Mouse (Mus musculus) cerebellum, postnatal 36 days (tissue): ENCODE results near the gene Cldn5.

Experiments used
- DNase-seq, 2 experiments: peaks; one replicate each; pipeline ENCODE4 v3.0.0; 2021 to 2022; ENCODE audit warnings: mixed read lengths in 2 of 2

The Cldn5 gene

GRCm38 (mm10) chr16:18776556-18777100 is at the start of gene Cldn5:
Cldn5 (plus strand) TSS chr16:18776847.
- no peak for DNase-seq

GRCm38 (mm10) chr16:18727536-18728499 is 48.8 kb upstream of the Cldn5 start:
- DNase-seq, result no peak

GRCm38 (mm10) chr16:18729185-18729584 is 47.5 kb upstream of the Cldn5 start:
- no peak for DNase-seq

GRCm38 (mm10) chr16:18730640-18731039 is 46.0 kb upstream of the Cldn5 start:
- DNase-seq, result no peak

GRCm38 (mm10) chr16:18733100-18733956 is 43.3 kb upstream of the Cldn5 start:
- DNase-seq, result no peak

- no peak for DNase-seq
These were observed 38.3 kb upstream of the Cldn5 start for GRCm38 (mm10) chr16:18738303-18738702.

- DNase-seq, result no peak
These were observed 30.2 kb upstream of the Cldn5 start for GRCm38 (mm10) chr16:18746268-18747122.

GRCm38 (mm10) chr16:18751101-18751500 is 25.5 kb upstream of the Cldn5 start:
- DNase-seq, result no peak

GRCm38 (mm10) chr16:18751885-18752499 is 24.7 kb upstream of the Cldn5 start:
- DNase-seq, result no peak

GRCm38 (mm10) chr16:18761734-18762133 is 14.9 kb upstream of the Cldn5 start:
- no peak for DNase-seq

GRCm38 (mm10) chr16:18762960-18763359 is 13.7 kb upstream of the Cldn5 start:
- no peak for DNase-seq

- no peak for DNase-seq
These were observed 10.3 kb upstream of the Cldn5 start for GRCm38 (mm10) chr16:18766390-18766789.

- no peak for DNase-seq
These were observed 7.1 kb upstream of the Cldn5 start for GRCm38 (mm10) chr16:18769501-18769900.

- DNase-seq, result no peak
These were observed 2.7 kb upstream of the Cldn5 start for GRCm38 (mm10) chr16:18773936-18774335.

- no peak for DNase-seq
These were observed 759 bp upstream of the Cldn5 start for GRCm38 (mm10) chr16:18775621-18776555.

- DNase-seq, result no peak
These were observed 744 bp downstream of the Cldn5 start for GRCm38 (mm10) chr16:18777101-18778080.

GRCm38 (mm10) chr16:18778461-18778860 is 1.8 kb downstream of the Cldn5 start:
- DNase-seq, result no peak

GRCm38 (mm10) chr16:18781810-18782209 is 5.2 kb downstream of the Cldn5 start:
- no peak for DNase-seq

- no peak for DNase-seq
These were observed 8.4 kb downstream of the Cldn5 start for GRCm38 (mm10) chr16:18785025-18785424.
